8 mouse cellular contexts compared by ENCODE assay signal in genomic region chr2:152705993-152706571, GRCm38 (mm10). TPM values are rescaled to one million over a fixed set of nuclear protein-coding genes. Genes with fewer than 3 reads are reported as not detected.
DNase-seq lines count a peak whose midpoint lies in the region; ATAC-seq lines count a peak whose summit lies in the region.

No protein-coding gene starts in this region.

- no peaks in the 10 kb centered on the region for H3K27me3 ChIP-seq in hindbrain, embryonic 13.5 days

- WGBS in hindbrain, embryonic 13.5 days, result 42% methylated on average over 22 of the region's 22 CpGs

- H3K4me1 ChIP-seq in hindbrain, embryonic 13.5 days (replicated peaks), result peaks cover 36% of the 10 kb centered on the region

- DNase-seq in MN1 (ENCODE audit: low spot score), result peak; percentile 83
- DNase-seq in cerebellum, adult 8-10 months, result peak; percentile 57
- peak; percentile 56 for DNase-seq in gastrocnemius, adult 18-20 months (ENCODE audit: low spot score)
- DNase-seq in layer of hippocampus, postnatal 10 days (ENCODE audit: low spot score in 2 of 2), result peak; percentile 73 to 79
- DNase-seq in mesoderm, embryonic 11.5 days (ENCODE audit: low read depth, low spot score), result peak; percentile 39
- DNase-seq in testis, postnatal 14 days (ENCODE audit: low spot score), result peak; percentile 48

- peaks cover 56% of the 10 kb centered on the region for H3K36me3 ChIP-seq in hindbrain, embryonic 13.5 days

- H3K4me3 ChIP-seq in hindbrain, embryonic 13.5 days, result no peak overlapping the region

- H3K4me2 ChIP-seq in hindbrain, embryonic 13.5 days, result no peak overlapping the region

- no peaks in the 10 kb centered on the region for H3K9me3 ChIP-seq in hindbrain, embryonic 13.5 days

- peak overlapping the region; percentile 49; the same call in 1 of the 2 replicates for H3K9ac ChIP-seq in hindbrain, embryonic 13.5 days

- H3K27ac ChIP-seq in hindbrain, embryonic 13.5 days, result peak overlapping the region; percentile 92

- ATAC-seq in hindbrain, embryonic 13.5 days (ENCODE audit: low FRiP score), result peak; percentile 53
- ATAC-seq in erythroid progenitor cell, adult 5-6 weeks (replicated peaks; ENCODE audit: low FRiP score, poor library complexity, severe bottlenecking), result no peak

RNA-seq across cellular contexts. Expression of gene Mcts2, which starts 19.2 kb away (rescaled TPM):
- 10 to 100 TPM; 11.3 to 12.7 TPM for total RNA-seq in gastrocnemius, adult 18-20 months (2021)
- polyA plus RNA-seq in hindbrain, embryonic 13.5 days (2015; fragmentation: Nextera tagmentation; extraction: Ambion mirVana), result 39.4 and 47.2 TPM in 2 replicates
- 10 to 100 TPM; 25.3 to 25.7 TPM for total RNA-seq in layer of hippocampus, postnatal 10 days (2021)
- not detected in 2 replicates for total RNA-seq in erythroid progenitor cell, adult 5-6 weeks (2015; ENCODE audit: low replicate concordance)
- 1.7 TPM in 1 of 2 replicates, not detected in the other for total RNA-seq in erythroid progenitor cell, adult 5-6 weeks (2017; ENCODE audit: low replicate concordance)

RNA-seq across cellular contexts. Expression of gene Id1, which starts 30.0 kb away (rescaled TPM):
- 10 to 100 TPM; 16.0 to 28.5 TPM for total RNA-seq in gastrocnemius, adult 18-20 months (2021)
- polyA plus RNA-seq in hindbrain, embryonic 13.5 days (2015; fragmentation: Nextera tagmentation; extraction: Ambion mirVana), result 68.7 and 87.0 TPM in 2 replicates
- 10 to 100 TPM; 29.0 to 31.2 TPM for total RNA-seq in layer of hippocampus, postnatal 10 days (2021)
- total RNA-seq in erythroid progenitor cell, adult 5-6 weeks (2015; ENCODE audit: low replicate concordance), result 1.3 and 17.3 TPM in 2 replicates
- total RNA-seq in erythroid progenitor cell, adult 5-6 weeks (2017; ENCODE audit: low replicate concordance), result 1.6 and 2.6 TPM in 2 replicates

RNA-seq across cellular contexts. Expression of gene H13, which starts 36.8 kb away (rescaled TPM):
- 10 to 100 TPM; 29.5 to 30.8 TPM for total RNA-seq in gastrocnemius, adult 18-20 months (2021)
- polyA plus RNA-seq in hindbrain, embryonic 13.5 days (2015; fragmentation: Nextera tagmentation; extraction: Ambion mirVana), result 168 and 169 TPM in 2 replicates
- 100 to 1,000 TPM; 109 to 114 TPM for total RNA-seq in layer of hippocampus, postnatal 10 days (2021)
- total RNA-seq in erythroid progenitor cell, adult 5-6 weeks (2015; ENCODE audit: low replicate concordance), result 17.7 and 24.7 TPM in 2 replicates
- 11.6 and 13.2 TPM in 2 replicates for total RNA-seq in erythroid progenitor cell, adult 5-6 weeks (2017; ENCODE audit: low replicate concordance)

RNA-seq across cellular contexts. Expression of gene Cox4i2, which starts 47.9 kb away (rescaled TPM):
- 1 to 10 TPM; 2.6 to 3.5 TPM for total RNA-seq in gastrocnemius, adult 18-20 months (2021)
- polyA plus RNA-seq in hindbrain, embryonic 13.5 days (2015; fragmentation: Nextera tagmentation; extraction: Ambion mirVana), result 4.6 and 5.4 TPM in 2 replicates
- total RNA-seq in layer of hippocampus, postnatal 10 days (2021), result 1 to 10 TPM; 2.1 to 2.5 TPM
- 1.8 TPM in 1 of 2 replicates, not detected in the other for total RNA-seq in erythroid progenitor cell, adult 5-6 weeks (2015; ENCODE audit: low replicate concordance)
- not detected in 2 replicates for total RNA-seq in erythroid progenitor cell, adult 5-6 weeks (2017; ENCODE audit: low replicate concordance)

Comparison
In these comparisons a context has a peak if more than half of its experiments do, and no peak if none do; other contexts are left out.
1. RNA of gene Mcts2, which starts 19.2 kb away (total RNA-seq): 25.3 to 25.7 TPM in layer of hippocampus, postnatal 10 days and 11.3 to 12.7 TPM in gastrocnemius, adult 18-20 months; 1.7 TPM in erythroid progenitor cell, adult 5-6 weeks; every median in the first group is over 4 times any median in the second.
2. Peak in every context shown above with its lines, with median percentiles within 50 percentile points of each other: DNase-seq.